Mouse (Mus musculus) lung, embryonic 15.5 days (tissue): ENCODE measurements around the gene 4931422A03Rik. TPM values are rescaled to one million over a fixed set of nuclear protein-coding genes. Genes with fewer than 3 reads are reported as not detected.
A peak's percentile ranks its signal among the peaks of the same experiment; 100 is the strongest.

Source experiments
- ATAC-seq: fragments of 200-750 bp; cut with Nextera tagmentation; 2 replicates; pipeline ENCODE4 v1.8.0; 2017; ENCODE audit warnings: moderate number of reproducible peaks, borderline replicate concordance; ENCODE audit not compliant: low FRiP score, low TSS enrichment; ENCODE audit errors: extremely low read depth
- H3K27ac ChIP-seq: fragments of 300-500 bp; sonication (generic); 2 replicates; pipeline ENCODE4 v1.5.1; 2015; ENCODE audit warnings: moderate library complexity, mild to moderate bottlenecking, inconsistent platforms
- H3K27me3 ChIP-seq: fragments of 300-500 bp; sonication (generic); 2 replicates; pipeline ENCODE4 v1.6.1; 2015; ENCODE audit warnings: inconsistent platforms
- H3K36me3 ChIP-seq: fragments of 300-500 bp; sonication (generic); 2 replicates; pipeline ENCODE4 v1.6.1; 2015; ENCODE audit warnings: inconsistent platforms
- H3K4me1 ChIP-seq: fragments of 300-500 bp; sonication (generic); 2 replicates; pipeline ENCODE4 v1.6.1; 2015; ENCODE audit warnings: inconsistent platforms
- H3K4me2 ChIP-seq: fragments of 300-500 bp; sonication (generic); 2 replicates; pipeline ENCODE4 v1.6.1; 2015; ENCODE audit warnings: inconsistent platforms, mild to moderate bottlenecking, moderate library complexity
- H3K4me3 ChIP-seq: fragments of 300-500 bp; sonication (generic); 2 replicates; pipeline ENCODE4 v1.5.1; 2015; ENCODE audit warnings: mild to moderate bottlenecking, inconsistent platforms
- H3K9ac ChIP-seq: fragments of 300-500 bp; sonication (generic); 2 replicates; pipeline ENCODE4 v1.6.1; 2015; ENCODE audit warnings: inconsistent platforms
- H3K9me3 ChIP-seq: fragments of 300-500 bp; sonication (generic); 2 replicates; pipeline ENCODE4 v1.6.1; 2016; ENCODE audit warnings: inconsistent platforms
- WGBS: fragments of 180-500 bp; shearing (Covaris S2); methylation state at CpG from one replicate; pipeline ENCODE4 v1.1.7; 2015; 5-methylcytosine and 5-hydroxymethylcytosine counted together
- polyA plus RNA-seq: library from polyadenylated mRNA; unstranded; fragments of >200 nt; fragmentation: Nextera tagmentation; extraction: Ambion mirVana; gene quantifications from 2 replicates; pipeline ENCODE4 v1.2.1, GENCODE M21; 2015

The 4931422A03Rik gene
- polyA plus RNA-seq, 1 experiment from 2014 or later, result 2.8 TPM

DNA sequence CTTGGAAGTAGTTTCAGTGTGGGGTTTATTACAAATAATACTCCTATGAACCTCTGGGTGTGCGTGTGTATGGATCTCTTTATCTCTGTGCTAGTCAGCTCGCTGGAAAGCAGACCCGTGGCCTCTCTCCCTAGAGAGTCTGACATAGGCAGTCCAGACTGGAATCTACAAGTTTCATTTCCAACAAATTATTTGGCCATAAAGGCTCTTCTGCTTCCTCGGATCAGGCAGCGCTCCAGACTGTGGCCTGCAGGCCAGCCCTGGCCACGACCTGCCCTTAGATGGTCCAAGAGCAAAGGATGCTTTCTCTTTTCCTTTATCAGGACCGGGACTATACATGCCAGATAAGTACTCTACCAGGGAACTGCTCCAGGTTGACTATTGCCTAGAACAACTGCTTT, 96.7 kb downstream of the 4931422A03Rik start:
- Histone ChIP-seq H3K4me2 (no peak overlapping the region), H3K27ac (no peak overlapping the region), H3K27me3 (no peaks in the 10 kb centered on the region), H3K9ac (no peak overlapping the region), H3K4me3 (no peak overlapping the region), H3K9me3 (no peaks in the 10 kb centered on the region), H3K36me3 (no peaks in the 10 kb centered on the region), H3K4me1 (peaks cover 16% of the 10 kb centered on the region; the same call in 1 of the 2 replicates)
- WGBS, result 54% methylated on average over 7 of the region's 7 CpGs
- no peak for ATAC-seq

DNA sequence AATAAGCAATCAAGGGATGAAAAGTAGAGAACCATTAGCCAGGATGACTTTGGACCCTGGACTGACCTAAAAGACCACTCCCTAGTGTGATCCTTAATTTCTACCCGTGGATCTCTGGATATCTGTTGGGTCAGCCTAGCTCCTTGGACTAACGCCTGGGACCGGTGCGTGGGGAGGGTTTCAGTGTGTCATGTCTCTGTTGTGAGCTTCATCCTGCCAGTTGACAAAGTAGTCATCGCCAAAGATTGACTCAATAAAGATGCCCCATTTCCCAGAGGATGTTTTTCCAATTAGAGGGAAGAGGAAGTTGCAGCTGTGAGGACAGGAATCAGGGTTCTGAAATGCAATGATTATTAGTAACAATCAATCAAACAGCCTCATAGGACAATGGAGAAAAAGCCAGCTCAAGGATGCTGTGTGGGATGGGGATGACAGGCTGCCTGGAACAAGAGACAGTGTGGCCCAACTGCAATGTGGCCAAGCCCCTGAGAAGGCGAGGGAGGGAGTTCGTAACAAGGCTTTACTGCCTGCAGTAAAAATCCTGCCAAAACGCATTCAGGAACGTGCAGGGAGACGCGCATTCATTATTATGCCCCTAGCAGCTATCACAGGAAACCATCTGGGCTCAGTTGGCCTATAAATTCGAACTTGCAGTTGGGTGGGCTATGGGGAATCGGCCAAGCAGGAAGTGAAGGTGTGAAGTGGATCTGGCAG, 97.7 kb downstream of the 4931422A03Rik start:
- 33% methylated on average over 13 of the region's 13 CpGs for WGBS
- Histone ChIP-seq H3K9ac (no peak overlapping the region), H3K4me3 (no peak overlapping the region), H3K4me1 (peaks cover 16% of the 10 kb centered on the region; the same call in 1 of the 2 replicates), H3K9me3 (no peaks in the 10 kb centered on the region), H3K4me2 (no peak overlapping the region), H3K36me3 (no peaks in the 10 kb centered on the region), H3K27me3 (no peaks in the 10 kb centered on the region), H3K27ac (no peak overlapping the region)
- peak; percentile 60 for ATAC-seq

DNA sequence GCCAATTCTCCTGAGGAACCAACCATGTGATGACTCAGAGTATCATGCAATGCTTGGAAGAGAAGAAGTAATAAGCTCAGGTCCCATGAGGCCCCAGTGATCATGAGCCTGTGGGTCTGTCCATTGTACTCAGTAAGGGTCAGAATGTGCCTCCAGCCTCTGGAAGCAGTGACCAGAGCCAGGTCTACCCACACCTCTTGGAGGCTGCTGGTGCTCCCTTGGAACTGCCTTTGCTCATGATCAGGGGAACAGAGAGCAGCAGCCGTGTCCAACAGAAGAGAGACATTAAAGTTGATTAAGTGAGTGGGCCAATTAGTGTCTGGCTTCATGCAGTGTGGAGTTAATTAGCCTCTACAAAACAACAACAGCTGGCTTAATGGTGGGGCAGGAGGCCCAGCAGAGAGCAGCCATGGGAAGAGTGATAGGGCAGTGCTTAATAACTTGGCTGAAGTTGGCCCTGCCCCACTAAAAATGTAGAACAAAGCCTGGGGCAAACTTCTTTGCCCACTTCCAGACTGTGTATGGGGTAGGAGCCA, 100.5 kb downstream of the 4931422A03Rik start:
- no peaks in the 10 kb centered on the region for H3K27me3 ChIP-seq
- ATAC-seq, result no peak
- no peak overlapping the region for H3K4me3 ChIP-seq
- H3K4me1 ChIP-seq, result peaks cover 16% of the 10 kb centered on the region; the same call in 1 of the 2 replicates
- H3K27ac ChIP-seq, result no peak overlapping the region
- no peaks in the 10 kb centered on the region for H3K9me3 ChIP-seq
- H3K36me3 ChIP-seq, result no peaks in the 10 kb centered on the region
- WGBS, result 55% methylated on average over 1 of the region's 1 CpGs
- no peak overlapping the region for H3K4me2 ChIP-seq
- H3K9ac ChIP-seq, result no peak overlapping the region

DNA sequence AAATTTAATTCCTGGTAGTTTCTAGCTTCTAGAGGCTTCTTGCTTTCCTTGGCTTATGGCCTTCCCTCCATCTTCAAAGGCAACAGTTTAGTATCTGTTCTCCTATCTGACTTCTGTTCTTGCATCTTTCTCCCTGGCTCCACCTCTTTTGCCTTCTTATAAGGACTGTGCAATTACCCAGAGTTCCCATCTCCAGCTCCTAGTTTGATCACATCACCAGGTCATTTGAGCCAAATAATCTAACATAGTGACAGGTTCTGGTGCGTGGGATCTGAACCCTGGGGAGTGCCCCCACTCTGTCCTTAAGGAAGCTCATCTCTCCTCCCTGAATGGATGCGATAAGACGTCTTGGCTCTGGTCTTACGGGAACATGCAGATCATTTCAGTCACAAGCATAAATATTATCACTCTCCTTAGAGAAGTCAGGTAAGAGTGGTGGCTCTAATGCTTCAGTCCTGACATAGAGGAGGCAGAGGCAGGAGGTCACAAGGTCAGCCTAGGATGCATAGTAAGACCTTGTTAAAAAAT, 101.5 kb downstream of the 4931422A03Rik start:
- no peak overlapping the region for H3K4me3 ChIP-seq
- no peaks in the 10 kb centered on the region for H3K9me3 ChIP-seq
- H3K4me1 ChIP-seq, result peaks cover 16% of the 10 kb centered on the region; the same call in 1 of the 2 replicates
- no peaks in the 10 kb centered on the region for H3K36me3 ChIP-seq
- H3K9ac ChIP-seq, result no peak overlapping the region
- no peak overlapping the region for H3K27ac ChIP-seq
- H3K4me2 ChIP-seq, result no peak overlapping the region
- 77% methylated on average over 4 of the region's 4 CpGs for WGBS
- H3K27me3 ChIP-seq, result no peaks in the 10 kb centered on the region
- no peak for ATAC-seq

DNA sequence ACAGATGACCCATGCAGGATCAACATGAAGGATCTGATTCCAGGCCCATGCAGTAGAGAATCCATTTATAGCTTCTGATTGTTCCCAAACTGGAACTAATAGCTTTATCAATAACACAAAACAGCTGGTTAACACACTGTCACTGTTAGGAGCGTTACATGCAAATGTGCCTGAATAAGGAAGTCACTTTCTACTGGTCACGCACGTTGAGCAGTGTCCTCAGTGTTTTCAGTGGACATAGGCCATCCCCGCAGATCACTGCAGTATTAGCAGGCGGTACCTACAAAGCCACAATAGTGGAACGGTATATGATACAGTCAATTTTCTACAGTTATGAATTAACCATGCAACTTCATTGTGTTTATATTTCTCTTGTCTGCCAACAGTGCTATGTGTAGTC, 108.7 kb downstream of the 4931422A03Rik start:
- Histone ChIP-seq H3K27me3 (no peaks in the 10 kb centered on the region), H3K4me2 (no peak overlapping the region), H3K27ac (no peak overlapping the region), H3K36me3 (no peaks in the 10 kb centered on the region), H3K9me3 (no peaks in the 10 kb centered on the region), H3K4me3 (no peak overlapping the region), H3K4me1 (no peaks in the 10 kb centered on the region), H3K9ac (no peak overlapping the region)
- 89% methylated on average over 6 of the region's 6 CpGs for WGBS
- ATAC-seq, result no peak

DNA sequence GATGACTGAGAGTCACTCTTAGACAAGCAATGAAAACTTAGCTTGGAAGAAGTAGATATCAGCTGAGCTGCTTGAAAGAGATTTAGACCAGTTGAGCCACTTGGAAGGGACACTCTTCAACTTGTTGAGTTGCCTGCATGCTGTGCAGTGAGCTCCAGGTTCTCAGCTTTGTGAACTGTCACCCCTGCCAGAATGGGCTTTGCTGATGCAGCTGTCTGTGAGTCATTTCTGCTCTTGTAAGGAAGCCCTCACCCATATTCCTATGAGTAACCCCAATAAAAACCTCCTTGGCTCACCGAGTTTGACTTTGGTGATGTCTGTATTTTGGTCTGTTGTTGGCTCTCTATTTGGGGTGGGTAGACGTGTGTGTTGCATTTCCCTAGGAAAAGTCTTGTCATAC, 109.8 kb downstream of the 4931422A03Rik start:
- no peak for ATAC-seq
- WGBS, result 78% methylated on average over 2 of the region's 2 CpGs
- Histone ChIP-seq H3K9me3 (no peaks in the 10 kb centered on the region), H3K36me3 (no peaks in the 10 kb centered on the region), H3K27ac (no peak overlapping the region), H3K4me1 (no peaks in the 10 kb centered on the region), H3K9ac (no peak overlapping the region), H3K27me3 (no peaks in the 10 kb centered on the region), H3K4me3 (no peak overlapping the region), H3K4me2 (no peak overlapping the region)

DNA sequence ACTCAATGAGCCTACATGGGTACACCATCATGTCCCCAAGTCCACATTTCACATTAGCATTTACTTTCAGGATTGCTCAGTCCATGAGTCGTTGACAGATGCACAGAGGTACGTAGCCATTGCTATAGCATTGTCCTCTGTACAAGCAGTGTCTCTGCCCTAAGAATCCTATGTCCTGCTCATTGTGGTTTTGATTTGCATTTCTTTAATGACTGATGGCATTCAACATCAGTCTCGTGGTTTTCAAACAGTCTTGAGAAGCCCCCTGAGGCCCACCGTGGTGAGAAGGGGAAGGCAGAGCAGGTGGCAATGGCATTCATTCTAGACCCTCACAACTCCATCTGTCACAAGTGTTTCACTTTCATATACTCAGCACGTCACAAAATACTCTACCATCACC, 110.8 kb downstream of the 4931422A03Rik start:
- ATAC-seq, result no peak
- Histone ChIP-seq H3K36me3 (no peaks in the 10 kb centered on the region), H3K4me3 (no peak overlapping the region), H3K4me2 (no peak overlapping the region), H3K27me3 (no peaks in the 10 kb centered on the region), H3K4me1 (no peaks in the 10 kb centered on the region), H3K9me3 (no peaks in the 10 kb centered on the region), H3K27ac (no peak overlapping the region), H3K9ac (no peak overlapping the region)
- 72% methylated on average over 5 of the region's 5 CpGs for WGBS

Other genes with a start within 250 kb of the 4931422A03Rik start
- 311 and 317 TPM in 2 replicates for gene Caprin1, start 230.7 kb downstream of the 4931422A03Rik start, polyA plus RNA-seq
- 35.1 and 38.2 TPM in 2 replicates for gene Lmo2, start 70.4 kb downstream of the 4931422A03Rik start, polyA plus RNA-seq
- gene Fbxo3, start 640 bp downstream of the 4931422A03Rik start, polyA plus RNA-seq, result 58.4 and 62.4 TPM in 2 replicates
- gene Gm10912, start 37.5 kb upstream of the 4931422A03Rik start, polyA plus RNA-seq, result not detected in 2 replicates
- not detected in 2 replicates for gene Gm10799, start 40.2 kb upstream of the 4931422A03Rik start, polyA plus RNA-seq
- 5.5 and 6.0 TPM in 2 replicates for gene Cd59b, start 41.5 kb upstream of the 4931422A03Rik start, polyA plus RNA-seq
- 21.5 and 23.8 TPM in 2 replicates for gene Cd59a, start 67.4 kb upstream of the 4931422A03Rik start, polyA plus RNA-seq
- gene A930018P22Rik, start 94.4 kb upstream of the 4931422A03Rik start, polyA plus RNA-seq, result not detected in 2 replicates